Mouse (Mus musculus) retina, postnatal 1 day (tissue): ENCODE measurements at regions not wholly inside any gene's neighbourhood (a gene's known extent, or its start where the extent isn't known, plus 50 kb on each side); places are given as distances from the start of the nearest gene placed in this dataset.

Experiments
- DNase-seq: peaks from one replicate; pipeline ENCODE4 v3.0.0-alpha.2; 2012

GRCm38 (mm10) chr5:64749415-64750166, 53.6 kb upstream of the Klf3 start:
- no peak for DNase-seq

GRCm38 (mm10) chr5:64750406-64750805, 52.8 kb upstream of the Klf3 start:
- DNase-seq, result no peak

DNA sequence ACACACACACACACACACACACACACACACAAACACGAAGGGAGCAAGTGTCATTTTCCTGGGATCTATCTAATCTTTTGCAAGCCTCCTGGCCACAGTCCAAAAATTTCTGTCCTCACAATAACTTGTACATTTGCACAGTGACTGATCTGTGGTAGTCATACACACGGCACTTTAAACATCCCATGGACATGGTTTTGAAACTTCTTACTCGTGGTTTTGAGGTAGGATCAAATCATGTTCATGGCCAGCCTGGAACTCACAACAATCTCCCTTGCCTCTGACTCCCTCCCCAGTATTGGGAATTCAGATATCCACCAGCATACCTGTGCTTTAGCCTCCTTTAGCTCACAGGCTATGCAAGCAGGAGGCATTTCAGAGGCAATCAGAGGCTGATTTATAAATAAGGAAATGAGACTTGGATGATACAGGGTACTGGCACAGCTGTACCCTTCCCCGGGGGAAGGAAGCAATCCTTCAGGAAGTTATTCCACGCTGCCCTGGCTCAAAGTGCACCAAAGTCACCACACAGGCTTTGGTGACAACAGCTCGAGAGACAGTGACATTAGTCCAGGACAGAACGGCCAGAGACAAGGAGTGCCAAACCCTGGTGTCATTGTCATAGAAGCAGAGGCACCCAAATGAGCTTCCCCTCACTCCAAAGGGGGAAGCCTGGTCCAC, 52.1 kb upstream of the Klf3 start:
- DNase-seq, result no peak

DNA sequence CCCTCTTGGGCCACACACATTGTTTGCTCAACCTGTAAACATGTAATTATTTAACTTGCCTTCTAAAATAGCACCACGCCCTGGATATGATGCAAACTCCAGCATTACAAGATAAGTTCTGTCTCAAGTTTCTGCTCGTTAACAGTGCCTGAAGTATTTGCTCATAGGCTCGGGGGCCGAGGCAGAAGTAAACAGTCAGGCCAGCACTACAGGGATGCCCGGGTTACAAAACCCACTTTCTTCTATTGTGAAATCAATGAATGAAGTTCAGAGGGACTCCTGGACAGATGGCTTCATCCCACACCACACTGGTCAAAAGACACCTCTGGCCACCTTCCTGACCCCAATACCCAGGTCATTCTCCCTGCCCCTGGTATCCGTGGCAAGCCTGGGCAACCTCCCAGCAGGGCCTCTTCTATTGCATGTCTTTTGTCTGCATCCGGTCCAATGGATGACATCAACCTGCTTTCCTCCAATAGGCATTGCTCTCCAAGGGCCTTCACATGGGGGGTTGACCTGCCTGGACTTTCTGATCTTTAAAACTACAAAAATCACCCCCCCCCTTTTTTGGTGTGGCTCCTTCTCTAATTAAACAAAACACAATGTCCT, 49.9 kb upstream of the Klf3 start:
- no peak for DNase-seq
